Mouse (Mus musculus) hematopoietic stem cell, adult 5-6 weeks (primary cell): Measurements from ENCODE around the gene Clrn2. TPM values are rescaled to one million over a fixed set of nuclear protein-coding genes. Genes with fewer than 3 reads are reported as not detected.

Source experiments
- ATAC-seq, 2 experiments: fragments of 125-278 bp in 1 of 2; replicated peaks in 1 of 2; 2 replicates each; pipeline ENCODE4 v1.8.0; 2016 to 2017; ENCODE audit warnings: inconsistent platforms in 2 of 2, mild to moderate bottlenecking in 2 of 2, moderate number of reproducible peaks in 2 of 2, low read depth in 1 of 2, moderate TSS enrichment in 1 of 2; ENCODE audit not compliant: low FRiP score in 2 of 2, poor library complexity in 2 of 2, severe bottlenecking in 2 of 2, insufficient read depth in 1 of 2, low TSS enrichment in 1 of 2
- total RNA-seq: library from RNA; stranded (forward); fragments of 172-1452, 232-1000 nt; gene quantifications from 2 replicates; pipeline ENCODE4 v1.2.3, GENCODE M21; 2017

Gene Clrn2
- total RNA-seq, 1 experiment from 2014 or later: not detected

DNA sequence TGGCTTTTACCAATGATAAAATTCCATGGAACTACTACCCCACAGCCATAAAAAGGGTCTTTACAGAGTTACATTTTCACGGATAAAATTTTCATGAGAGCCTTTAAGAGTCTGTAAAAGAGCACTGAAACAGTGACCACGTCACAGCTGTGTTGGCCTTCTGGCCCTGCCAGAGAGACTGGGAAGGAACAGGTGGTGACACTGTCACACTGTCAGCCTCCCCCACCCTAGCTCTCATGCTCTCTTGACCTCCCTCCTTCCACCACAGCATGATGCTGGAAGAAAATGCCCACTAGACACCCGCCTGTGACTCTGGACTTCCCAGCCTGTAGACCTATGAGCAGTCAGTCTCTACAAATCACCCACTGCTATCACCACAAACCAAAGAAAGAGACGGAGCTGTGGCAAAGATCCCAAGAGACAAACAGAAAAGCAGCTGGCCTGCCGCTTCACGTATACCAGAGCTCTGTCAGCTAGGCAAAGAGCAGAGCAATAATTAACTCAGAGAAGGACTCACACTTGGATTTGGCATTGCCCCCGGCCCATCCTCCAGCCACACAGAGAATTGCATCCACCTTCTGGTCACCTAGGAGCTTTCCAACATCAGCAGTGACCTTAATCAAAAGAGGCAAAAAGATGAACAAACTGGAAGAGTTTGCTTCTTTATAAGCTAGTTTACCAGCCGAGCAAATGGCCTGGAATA is 9.3 kb upstream of the Clrn2 start:
- no peak for ATAC-seq

DNA sequence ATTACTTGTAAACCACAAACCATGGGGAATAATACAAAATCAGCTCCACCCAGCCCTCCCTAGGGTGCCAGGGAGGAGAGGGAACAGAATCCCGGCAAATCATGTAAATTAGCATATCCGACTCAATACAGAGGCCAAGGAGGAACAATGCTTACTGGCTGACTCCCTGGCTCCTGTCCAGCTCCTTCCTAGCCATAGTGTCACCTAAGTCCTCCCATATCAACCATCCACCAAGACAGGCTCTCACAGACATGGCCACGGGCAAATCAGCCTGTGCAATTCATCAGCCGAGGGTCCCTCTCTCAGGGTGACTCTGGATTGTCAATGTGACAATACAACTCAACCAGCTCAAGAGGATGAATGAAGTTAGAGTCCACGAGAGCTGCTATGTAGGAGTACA is 4.9 kb upstream of the Clrn2 start:
- ATAC-seq: no peak

DNA sequence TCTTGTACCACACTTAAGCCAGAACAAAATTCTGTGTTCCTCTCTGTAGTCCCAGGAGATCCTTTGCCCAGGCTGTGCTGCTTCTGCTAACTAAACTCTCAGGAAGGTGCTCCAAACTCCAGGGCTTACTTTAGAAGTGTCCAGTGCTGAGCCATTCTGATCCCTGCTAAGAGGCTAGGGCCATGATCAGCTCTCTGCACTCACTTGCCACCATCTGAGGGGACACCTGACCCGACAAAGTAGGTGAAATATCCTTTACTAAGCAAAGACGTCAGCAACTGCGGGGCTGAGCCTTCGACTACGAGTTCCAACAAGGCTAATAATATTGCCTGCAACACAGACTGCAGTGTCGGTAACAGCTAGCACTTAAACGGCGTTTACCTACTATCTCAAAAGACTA is 4.3 kb upstream of the Clrn2 start:
- no peak for ATAC-seq

DNA sequence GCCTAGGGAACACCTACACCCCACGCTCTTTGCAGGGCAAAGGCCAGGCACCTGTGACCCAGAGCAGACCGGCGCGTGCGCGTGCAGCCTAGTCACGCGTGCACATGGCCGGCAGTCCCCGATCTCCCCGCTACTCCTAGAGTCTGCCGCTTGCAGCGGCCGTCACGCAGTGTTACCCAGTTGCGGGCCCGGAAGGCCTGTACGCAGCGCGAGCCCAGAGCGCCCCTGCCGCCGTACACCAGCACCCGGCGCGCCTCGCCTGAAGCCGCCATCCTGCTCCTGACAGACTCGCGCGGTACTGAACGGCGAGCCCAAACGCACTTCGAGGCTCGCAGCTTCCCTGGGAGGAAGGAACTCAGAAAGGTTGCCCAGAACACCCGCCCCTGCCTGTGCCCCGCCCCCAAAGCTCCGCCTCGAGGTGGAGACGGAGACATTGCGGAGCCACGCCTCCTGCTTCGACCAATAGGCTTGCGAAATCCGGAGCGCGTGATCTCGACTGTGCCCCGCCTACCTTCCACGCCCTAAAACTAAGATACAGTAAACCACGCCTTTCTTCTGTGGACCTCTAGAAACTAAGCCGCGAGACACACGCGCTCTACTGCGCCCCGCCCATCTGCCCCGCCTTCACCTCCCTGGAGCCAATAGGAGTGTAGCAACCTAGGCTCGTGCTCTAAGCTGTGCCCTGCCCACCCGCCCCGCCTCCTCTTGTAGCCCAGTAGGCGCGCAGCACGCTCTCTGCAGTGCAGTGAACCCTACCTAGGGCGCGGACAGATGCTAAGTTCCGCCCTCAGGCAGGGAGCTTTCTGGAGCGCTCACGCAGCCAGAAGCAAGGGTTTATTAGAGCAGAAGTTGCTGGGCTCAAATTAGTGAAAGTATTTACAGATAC is 3.5 kb upstream of the Clrn2 start, which contains the start of gene Qdpr:
Qdpr (minus strand) TSS at position 406 of the 886 bp plus-strand sequence.
- peak; percentile 91 to 95 for ATAC-seq

DNA sequence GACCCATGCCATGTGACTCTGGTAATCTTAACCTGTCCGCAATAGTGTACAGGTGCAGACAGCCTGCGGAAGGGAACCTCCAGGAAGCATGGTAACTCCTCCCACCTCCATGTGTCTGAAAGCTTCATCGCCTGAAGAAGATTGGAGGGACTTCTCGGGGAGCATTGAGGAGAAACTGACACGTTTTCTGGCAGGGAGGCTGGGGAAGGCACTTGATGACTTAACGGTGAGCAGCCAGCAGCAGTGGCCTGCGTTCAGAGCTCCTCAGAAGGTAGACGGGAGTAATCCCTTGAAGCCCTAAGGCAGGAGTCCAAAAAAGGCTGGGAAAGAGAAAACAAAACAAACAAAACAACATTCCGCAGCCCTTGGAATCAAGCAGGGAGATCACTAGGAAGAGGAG is 905 bp downstream of the Clrn2 start:
- ATAC-seq: no peak

DNA sequence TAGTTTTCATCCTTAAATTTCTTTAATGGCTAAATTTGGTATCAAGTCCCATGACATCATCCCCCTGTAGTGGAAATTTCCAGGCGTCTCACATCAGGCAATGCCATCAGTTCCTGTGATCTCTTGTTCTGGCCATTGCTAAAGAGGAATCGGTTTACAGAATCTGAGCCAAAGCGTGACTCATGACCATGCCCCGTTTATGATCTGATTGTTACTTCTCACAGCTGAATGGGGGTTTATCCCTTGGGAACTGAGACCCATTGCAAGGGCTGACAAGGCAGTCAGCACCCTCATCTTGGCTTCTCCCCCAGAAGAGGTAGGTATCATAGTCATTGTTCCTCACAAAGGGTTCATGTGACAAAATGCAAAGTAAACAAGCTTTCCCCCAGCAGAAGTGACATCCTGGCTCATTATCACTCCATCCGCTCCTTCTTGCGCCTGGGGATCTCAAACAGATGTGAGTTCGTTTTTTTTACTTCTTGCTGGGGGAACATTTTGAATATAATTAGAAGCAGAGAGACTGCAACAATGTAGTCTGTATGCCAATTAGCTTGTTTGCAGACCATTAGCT is 19.4 kb downstream of the Clrn2 start:
- no peak for ATAC-seq

DNA sequence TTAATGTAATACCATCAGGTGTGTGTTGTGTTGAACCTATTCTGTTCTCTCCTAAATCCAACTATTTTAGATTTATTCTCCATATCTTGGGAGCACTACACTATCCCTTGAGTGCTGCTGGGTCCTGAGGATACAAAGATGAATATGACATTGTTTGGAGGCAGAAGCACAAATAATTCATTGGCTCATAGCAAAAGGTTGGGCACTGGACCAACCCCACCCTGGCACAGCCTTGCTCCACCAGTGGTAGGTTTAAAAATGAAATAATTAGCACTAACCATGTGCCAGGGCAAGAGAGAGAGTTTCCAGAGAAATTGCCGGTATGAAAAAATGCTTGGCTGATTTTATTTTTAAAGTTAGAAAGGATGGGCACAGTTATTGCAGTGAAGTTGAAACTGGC is 20.0 kb downstream of the Clrn2 start:
- no peak for ATAC-seq

DNA sequence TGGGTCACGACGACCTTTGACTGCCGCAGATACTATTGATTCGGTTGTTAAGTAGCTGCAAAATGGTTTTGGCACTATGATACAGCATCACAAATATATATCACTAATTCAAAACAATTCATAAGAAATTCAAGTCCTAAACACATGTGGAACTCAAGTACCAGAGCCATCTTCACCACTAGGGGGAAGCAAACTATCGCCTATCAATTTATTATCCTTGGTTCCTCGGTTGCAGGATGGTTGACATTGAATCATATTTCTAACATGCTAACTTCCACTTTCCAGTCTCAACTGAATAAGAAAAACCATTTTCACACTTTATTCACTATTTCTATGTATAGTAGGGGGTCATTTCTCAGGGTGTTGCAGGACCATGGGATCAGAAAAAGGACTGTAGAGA is 20.7 kb downstream of the Clrn2 start:
- peak; percentile 78 to 90 for ATAC-seq

DNA sequence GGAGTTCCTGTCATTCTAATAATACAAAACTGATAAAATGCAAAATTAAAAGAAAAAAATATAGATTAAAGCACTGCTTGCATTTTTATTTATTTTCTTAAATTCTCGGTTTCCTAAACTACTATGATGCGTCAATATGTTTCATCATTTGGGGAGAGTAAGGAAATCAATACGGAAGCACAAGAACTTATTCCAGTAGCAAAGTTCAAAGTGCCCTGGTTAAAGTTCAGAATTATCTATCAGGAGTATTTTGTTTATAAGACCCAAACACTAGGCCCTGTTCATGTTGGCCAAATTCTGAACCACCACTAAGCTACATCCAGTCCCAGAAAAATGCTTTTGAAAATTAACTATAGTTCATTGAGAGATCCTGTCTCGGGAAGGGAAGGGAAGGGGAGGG is 21.2 kb downstream of the Clrn2 start:
- ATAC-seq: no peak

DNA sequence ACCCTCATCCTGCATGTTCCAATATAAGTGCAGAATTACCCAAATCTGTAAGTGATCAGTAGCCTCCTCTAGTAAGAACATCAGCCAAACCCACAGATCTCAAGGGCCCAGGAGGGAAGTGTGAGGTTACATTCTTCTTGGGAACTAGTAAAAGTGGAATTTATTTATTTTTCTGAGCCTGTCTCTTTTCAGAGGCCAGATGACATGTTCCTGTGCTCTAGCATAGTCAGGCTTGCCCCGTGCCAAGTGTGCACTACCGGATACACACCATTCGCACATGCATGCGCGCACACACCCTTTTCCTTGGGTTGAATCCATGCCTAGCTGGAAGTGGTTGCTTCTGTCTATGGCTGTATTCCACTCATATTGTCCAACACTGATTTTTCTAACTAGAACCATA is 22.2 kb downstream of the Clrn2 start:
- ATAC-seq: no peak

DNA sequence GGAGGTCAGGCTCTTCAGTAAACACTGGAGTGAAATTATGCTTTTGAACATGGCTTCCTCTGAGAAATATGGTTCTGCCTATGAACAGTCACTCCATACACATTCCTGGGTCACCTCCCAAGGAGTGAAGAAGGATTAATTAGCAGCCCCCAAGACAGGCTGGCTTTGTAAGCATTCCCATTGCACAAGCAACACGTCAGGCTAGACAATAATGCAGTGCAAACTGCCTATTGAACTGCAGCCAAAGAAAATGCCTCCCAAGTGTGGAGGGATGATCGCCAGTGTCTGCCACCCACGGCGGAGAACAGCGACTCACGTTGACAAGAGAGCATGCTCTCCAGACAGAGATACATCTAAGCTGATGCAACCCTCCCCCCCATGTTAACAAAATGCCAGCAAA is 22.7 kb downstream of the Clrn2 start:
- no peak for ATAC-seq

DNA sequence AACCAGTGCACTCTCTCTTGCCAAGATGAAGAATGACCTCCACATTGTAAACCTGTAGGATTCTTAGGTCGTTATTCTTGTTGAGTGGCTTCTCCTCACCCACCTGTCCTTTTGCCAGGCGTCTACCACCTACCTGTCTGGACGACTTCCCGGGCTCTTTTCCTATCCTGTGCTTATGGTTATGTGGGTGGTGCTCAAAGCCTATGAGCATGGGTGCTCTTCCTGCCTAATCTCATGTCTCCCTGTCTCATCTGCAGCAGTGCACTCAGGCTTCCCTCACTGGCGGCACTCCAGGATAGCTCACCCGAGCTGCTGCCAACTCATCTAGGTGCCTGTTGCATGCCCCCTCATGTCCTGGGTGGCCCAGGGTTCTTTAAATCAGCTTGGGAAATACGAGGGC is 24.1 kb downstream of the Clrn2 start:
- no peak for ATAC-seq

DNA sequence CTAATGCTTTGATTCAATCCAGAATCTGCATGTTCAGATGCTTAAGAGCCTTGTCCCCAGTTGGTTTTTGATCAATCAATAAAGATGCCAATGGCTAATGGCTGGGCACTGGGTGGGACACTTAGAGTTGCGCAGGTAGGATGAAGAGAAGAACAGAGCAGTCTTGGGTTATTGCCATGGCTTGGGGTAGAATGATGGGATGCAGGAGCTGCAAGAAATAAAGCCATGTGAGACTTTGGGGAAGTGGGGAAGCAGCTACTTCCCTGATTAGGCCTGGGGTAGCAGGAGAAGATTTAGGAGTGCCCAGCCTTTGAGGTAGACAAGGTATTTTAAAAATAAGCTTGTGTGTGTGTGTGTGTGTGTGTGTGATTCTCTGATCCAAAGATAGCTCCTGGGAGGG is 26.5 kb downstream of the Clrn2 start:
- no peak for ATAC-seq

DNA sequence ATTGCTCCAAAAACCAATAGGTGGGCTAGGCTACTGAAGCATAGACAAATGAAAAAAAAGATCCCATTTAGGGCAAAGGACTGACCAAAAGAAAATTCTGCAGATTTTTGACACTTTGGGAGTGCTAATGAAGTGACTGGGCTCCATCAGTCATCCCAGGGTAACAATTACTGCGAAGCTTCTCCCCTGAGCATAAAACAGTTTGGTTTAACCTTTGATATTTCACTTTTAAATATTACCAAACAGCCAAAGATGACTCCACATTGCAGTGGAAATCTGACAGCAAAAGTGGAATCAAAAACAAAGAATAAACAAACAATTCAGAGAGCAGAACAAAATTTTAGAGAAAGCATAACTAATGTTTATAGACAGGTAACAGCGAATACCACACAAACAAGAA is 27.6 kb downstream of the Clrn2 start:
- ATAC-seq: no peak

DNA sequence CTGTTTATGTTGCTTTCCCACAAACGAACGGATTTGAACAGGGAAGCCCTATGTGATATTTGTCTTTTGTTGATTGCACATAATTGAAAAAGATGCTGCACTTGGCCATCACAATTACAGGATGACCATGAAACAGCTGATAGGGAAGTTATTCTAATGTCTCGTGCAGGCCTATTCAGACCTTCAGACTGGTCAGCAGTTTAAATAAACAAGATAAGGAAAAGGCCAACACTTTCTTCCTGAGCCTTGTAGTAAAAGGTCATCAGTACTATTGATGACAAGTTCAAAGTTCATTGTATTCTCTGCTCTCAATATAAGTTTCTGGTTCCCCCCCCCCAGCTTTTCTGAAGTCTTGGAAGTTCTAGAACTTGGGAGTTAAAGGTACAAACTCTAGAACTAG is 29.1 kb downstream of the Clrn2 start:
- no peak for ATAC-seq

DNA sequence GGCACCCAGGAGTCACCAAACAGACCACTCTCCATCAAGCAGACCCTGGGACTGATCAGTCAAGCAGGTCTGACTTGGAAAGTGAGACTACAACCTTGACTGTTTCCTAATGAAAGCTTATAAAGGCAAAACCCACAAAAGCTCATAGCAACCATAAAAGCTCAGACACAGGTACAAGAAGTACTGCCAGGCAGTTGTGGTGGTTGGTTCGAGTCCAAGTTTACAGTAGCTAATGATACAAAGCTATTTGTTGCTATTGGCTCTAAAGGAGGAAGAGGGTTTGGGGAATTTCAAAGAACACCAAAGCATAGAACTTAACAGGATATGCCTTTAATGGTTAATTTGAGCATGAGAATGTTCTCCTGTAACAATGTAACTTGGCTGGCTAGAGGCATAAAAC is 30.1 kb downstream of the Clrn2 start:
- no peak for ATAC-seq

DNA sequence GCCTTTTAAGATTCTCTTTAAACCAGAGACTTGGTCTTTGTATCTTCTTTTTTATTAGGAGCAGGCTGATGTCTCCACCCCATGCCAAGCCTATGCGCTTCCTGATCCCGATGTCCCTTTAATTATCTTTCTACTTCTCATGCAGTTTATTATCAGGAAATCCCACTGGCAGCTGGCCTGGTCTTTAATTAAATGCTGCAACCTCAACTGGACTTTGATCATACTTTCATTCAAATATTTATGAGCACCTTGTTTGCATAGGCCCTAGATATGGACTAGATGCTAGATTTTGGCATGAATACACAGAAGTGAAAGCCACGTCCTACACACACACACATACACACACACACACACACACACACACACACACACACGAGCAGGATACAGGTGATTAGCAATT is 38.2 kb downstream of the Clrn2 start:
- no peak for ATAC-seq
